Mouse (Mus musculus) liver, adult 2 months (tissue): Measurements from ENCODE around the gene Wwox. TPM values are rescaled to one million over a fixed set of nuclear protein-coding genes. Genes with fewer than 3 reads are reported as not detected.

Experiments
- DNase-seq: peaks from one replicate; pipeline ENCODE4 v3.0.0-alpha.2; 2011; ENCODE audit warnings: low read depth, low spot score; ENCODE audit errors: extremely low read depth
- H3K27ac ChIP-seq: fragments of 200-500 bp; replicated peaks from 2 replicates; pipeline ENCODE4 v1.5.1; 2012; ENCODE audit warnings: low read depth, mild to moderate bottlenecking, control low read depth, inconsistent platforms, low read length; ENCODE audit not compliant: insufficient read depth
- H3K27me3 ChIP-seq: fragments of 200-500 bp; 2 replicates; pipeline ENCODE4 v1.6.1; 2012; ENCODE audit warnings: mild to moderate bottlenecking, moderate library complexity, low read length, inconsistent platforms; ENCODE audit not compliant: control insufficient read depth, insufficient read depth
- H3K36me3 ChIP-seq: fragments of 200-500 bp; 2 replicates; pipeline ENCODE4 v1.6.1; 2012; ENCODE audit warnings: low read length, inconsistent platforms; ENCODE audit not compliant: control insufficient read depth, insufficient read depth
- H3K4me1 ChIP-seq: fragments of 200-500 bp; 2 replicates; pipeline ENCODE4 v1.6.1; 2011; ENCODE audit warnings: low read length; ENCODE audit not compliant: control insufficient read depth, insufficient read depth
- H3K4me3 ChIP-seq: fragments of 200-500 bp; 2 replicates; pipeline ENCODE4 v1.5.1; 2011; ENCODE audit warnings: low read depth, mild to moderate bottlenecking, control low read depth, low read length, moderate library complexity; ENCODE audit not compliant: insufficient read depth
- H3K79me2 ChIP-seq: fragments of 200-500 bp; 2 replicates; pipeline ENCODE4 v1.6.1; 2012; ENCODE audit warnings: inconsistent platforms, mild to moderate bottlenecking, low read length, moderate library complexity; ENCODE audit not compliant: control insufficient read depth, insufficient read depth
- H3K9ac ChIP-seq: fragments of 200-500 bp; 2 replicates; pipeline ENCODE4 v1.6.1; 2012; ENCODE audit warnings: low read depth, mild to moderate bottlenecking, control low read depth, inconsistent platforms, low read length
- CTCF ChIP-seq: fragments of 200-500 bp; IDR thresholded peaks from 2 replicates; pipeline ENCODE4 v1.5.1; 2011; ENCODE audit warnings: low read depth, low read length, control low read depth
- POLR2A ChIP-seq: fragments of 200-500 bp; IDR thresholded peaks from 2 replicates; pipeline ENCODE4 v1.6.1; 2011; ENCODE audit warnings: low read length, control low read depth; ENCODE audit not compliant: insufficient read depth; ENCODE audit errors: extremely low read depth
- WGBS: fragments of 180-500 bp; shearing (Covaris S2); methylation state at CpG from one replicate; pipeline ENCODE4 v1.1.7; 2018; 5-methylcytosine and 5-hydroxymethylcytosine counted together
- polyA plus RNA-seq: library from polyadenylated mRNA; depleted of rRNA; stranded (reverse); fragments of >200 nt; gene quantifications from 2 replicates; pipeline ENCODE4 v1.2.3, GENCODE M21; 2012; rRNA removed
- total RNA-seq: library from RNA; depleted of rRNA; stranded (reverse); fragments of >200 nt; gene quantifications from 2 replicates; pipeline ENCODE4 v1.2.3, GENCODE M21; 2014; rRNA removed

Wwox gene
- total and polyA plus RNA-seq, 2 experiments: 7.2 to 10.0 TPM

- no peaks in the 10 kb centered on the region for H3K4me1 ChIP-seq
Observed at GRCm38 (mm10) chr8:115397981-115398380, 958.5 kb downstream of the Wwox start.

GRCm38 (mm10) chr8:115400013-115400720 lies 960.7 kb downstream of the Wwox start:
- no peak overlapping the region for H3K9ac ChIP-seq
- H3K4me3 ChIP-seq: no peak overlapping the region
- H3K36me3 ChIP-seq: no peaks in the 10 kb centered on the region
- H3K79me2 ChIP-seq: no peaks in the 10 kb centered on the region
- H3K27ac ChIP-seq: no peak overlapping the region
- TF ChIP-seq POLR2A (no peak), CTCF (no peak)
- H3K27me3 ChIP-seq: no peaks in the 10 kb centered on the region
- H3K4me1 ChIP-seq: no peaks in the 10 kb centered on the region
- 92% methylated on average over 15 of the region's 15 CpGs for WGBS
- no peak for DNase-seq

More at GRCm38 (mm10) chr8:115397981-115398380, 958.5 kb downstream of the Wwox start:
- no peak for TF ChIP-seq CTCF
- no peak for TF ChIP-seq POLR2A
- 80% methylated on average over 3 of the region's 3 CpGs for WGBS
- Histone ChIP-seq H3K27me3 (no peaks in the 10 kb centered on the region), H3K27ac (no peak overlapping the region), H3K79me2 (no peaks in the 10 kb centered on the region), H3K9ac (no peak overlapping the region), H3K4me3 (no peak overlapping the region), H3K36me3 (no peaks in the 10 kb centered on the region)
- DNase-seq: no peak

Other genes starting within 250 kb of the Wwox start
- 0.07 TPM in 1 of 2 replicates, not detected in the other for gene Vat1l, start 234.0 kb upstream of the Wwox start, total RNA-seq
- not detected in 2 replicates for gene Vat1l, start 234.0 kb upstream of the Wwox start, polyA plus RNA-seq
- gene Clec3a, start 21.6 kb upstream of the Wwox start, total RNA-seq: not detected in 2 replicates
- not detected in 2 replicates for gene Clec3a, start 21.6 kb upstream of the Wwox start, polyA plus RNA-seq